Mouse (Mus musculus) embryonic fibroblast, embryonic 13.5 days (primary cell): ENCODE results near the gene Hdhd5.

Source experiments
- CTCF ChIP-seq: IDR thresholded peaks from 2 replicates; pipeline ENCODE4 v1.5.1; 2011; ENCODE audit warnings: mild to moderate bottlenecking, control low read depth, low read length, moderate library complexity, borderline replicate concordance; ENCODE audit not compliant: insufficient read depth
- POLR2A ChIP-seq: IDR thresholded peaks from 2 replicates; pipeline ENCODE4 v1.6.1; 2011; ENCODE audit warnings: low read depth, mild to moderate bottlenecking, control low read depth, low read length, moderate library complexity

- TF ChIP-seq CTCF: no peak
- no peak for TF ChIP-seq POLR2A
Measured at GRCm38 (mm10) chr6:120463884-120464283, 67.2 kb downstream of the Hdhd5 start.
